Mouse (Mus musculus) limb, embryonic 13.5 days (tissue): Measurements from ENCODE around the gene Tinagl1. TPM values are rescaled to one million over a fixed set of nuclear protein-coding genes. Genes with fewer than 3 reads are reported as not detected.

Experiments used
- ATAC-seq: fragments of 200-750 bp; cut with Nextera tagmentation; 2 replicates; pipeline ENCODE4 v1.8.0; 2017; ENCODE audit warnings: low read depth, moderate number of reproducible peaks, moderate TSS enrichment; ENCODE audit not compliant: low FRiP score
- H3K27ac ChIP-seq: fragments of 300-500 bp; sonication (generic); 2 replicates; pipeline ENCODE4 v1.5.1; 2015; ENCODE audit warnings: inconsistent platforms, mild to moderate bottlenecking, moderate library complexity
- H3K27me3 ChIP-seq: fragments of 300-500 bp; sonication (generic); 2 replicates; pipeline ENCODE4 v1.6.1; 2015; ENCODE audit warnings: mild to moderate bottlenecking, inconsistent platforms
- H3K36me3 ChIP-seq: fragments of 300-500 bp; sonication (generic); 2 replicates; pipeline ENCODE4 v1.6.1; 2015; ENCODE audit warnings: inconsistent platforms, mild to moderate bottlenecking, moderate library complexity
- H3K4me1 ChIP-seq: fragments of 300-500 bp; sonication (generic); 2 replicates; pipeline ENCODE4 v1.6.1; 2015; ENCODE audit warnings: inconsistent platforms
- H3K4me2 ChIP-seq: fragments of 300-500 bp; sonication (generic); replicated peaks from 2 replicates; pipeline ENCODE4 v1.6.1; 2015; ENCODE audit warnings: inconsistent platforms, mild to moderate bottlenecking, moderate library complexity
- H3K4me3 ChIP-seq: fragments of 300-500 bp; sonication (generic); 2 replicates; pipeline ENCODE4 v1.5.1; 2015; ENCODE audit warnings: moderate library complexity, mild to moderate bottlenecking, inconsistent platforms
- H3K9ac ChIP-seq: fragments of 300-500 bp; sonication (generic); 2 replicates; pipeline ENCODE4 v1.6.1; 2015; ENCODE audit warnings: mild to moderate bottlenecking, inconsistent platforms
- H3K9me3 ChIP-seq: fragments of 300-500 bp; sonication (generic); 2 replicates; pipeline ENCODE4 v1.6.1; 2016; ENCODE audit warnings: inconsistent platforms
- WGBS: fragments of 180-500 bp; shearing (Covaris S2); methylation state at CpG from one replicate; pipeline ENCODE4 v1.1.7; 2015; 5-methylcytosine and 5-hydroxymethylcytosine counted together
- polyA plus RNA-seq: library from polyadenylated mRNA; unstranded; fragments of >200 nt; fragmentation: Nextera tagmentation; extraction: Ambion mirVana; gene quantifications from 2 replicates; pipeline ENCODE4 v1.2.1, GENCODE M21; 2015

Gene Tinagl1
- polyA plus RNA-seq, 1 experiment from 2014 or later = 14.0 TPM

DNA sequence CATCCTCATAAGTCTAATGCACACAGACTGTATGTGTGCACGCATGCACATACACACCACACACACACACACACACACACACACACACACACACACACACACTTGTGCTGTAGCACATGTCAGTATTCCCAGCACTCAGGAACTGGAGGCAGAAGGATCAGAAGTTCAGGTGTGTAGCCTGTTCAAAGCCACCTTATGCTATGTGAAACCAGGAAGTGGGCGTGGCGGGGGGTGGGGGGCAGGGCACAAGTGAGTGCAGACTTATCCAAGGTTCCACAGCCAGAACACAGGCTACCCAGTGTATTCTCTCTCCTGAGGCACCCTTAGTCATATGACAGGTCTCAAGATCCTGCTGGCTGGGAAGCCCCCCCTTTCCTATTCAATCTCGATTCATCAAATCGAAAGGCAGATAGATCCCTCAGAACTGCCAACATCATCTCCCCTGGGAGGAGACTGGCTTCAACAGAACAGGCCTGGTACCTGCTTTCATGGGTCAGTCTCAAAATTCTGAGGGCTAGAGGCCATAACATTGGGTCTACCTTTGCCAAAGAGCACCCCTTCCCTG is 1.3 kb upstream of the Tinagl1 start:
- WGBS = 76% methylated on average over 5 of the region's 5 CpGs
- no peak for ATAC-seq
- no peak overlapping the region for H3K4me3 ChIP-seq

GRCm38 (mm10) chr4:130174335-130175031 is 439 bp downstream of the Tinagl1 start:
- H3K27me3 ChIP-seq = peaks cover 29% of the 10 kb centered on the region
- peak; percentile 32; the same call in 1 of the 2 replicates for ATAC-seq
- peak overlapping the region; percentile 30 for H3K4me3 ChIP-seq
- H3K9me3 ChIP-seq = no peaks in the 10 kb centered on the region
- H3K4me2 ChIP-seq = peak overlapping the region; percentile 65
- no peak overlapping the region for H3K27ac ChIP-seq
- peaks cover 48% of the 10 kb centered on the region for H3K4me1 ChIP-seq
- 3% methylated on average over 25 of the region's 25 CpGs for WGBS
- H3K36me3 ChIP-seq = no peaks in the 10 kb centered on the region
- no peak overlapping the region for H3K9ac ChIP-seq

More for the DNA sequence above, 1.3 kb upstream of the Tinagl1 start:
- H3K36me3 ChIP-seq = no peaks in the 10 kb centered on the region
- peaks cover 29% of the 10 kb centered on the region for H3K27me3 ChIP-seq
- H3K4me2 ChIP-seq = no peak overlapping the region
- no peak overlapping the region for H3K27ac ChIP-seq
- peaks cover 47% of the 10 kb centered on the region for H3K4me1 ChIP-seq
- no peak overlapping the region for H3K9ac ChIP-seq
- no peaks in the 10 kb centered on the region for H3K9me3 ChIP-seq

- H3K4me2 ChIP-seq = peak overlapping the region; percentile 65
- no peaks in the 10 kb centered on the region for H3K36me3 ChIP-seq
- 40% methylated on average over 19 of the region's 19 CpGs for WGBS
- peaks cover 50% of the 10 kb centered on the region for H3K4me1 ChIP-seq
- no peak overlapping the region for H3K9ac ChIP-seq
- H3K27me3 ChIP-seq = peaks cover 29% of the 10 kb centered on the region
- no peak for ATAC-seq
- no peak overlapping the region for H3K27ac ChIP-seq
- H3K9me3 ChIP-seq = no peaks in the 10 kb centered on the region
- peak overlapping the region; percentile 30; the same call in 1 of the 2 replicates for H3K4me3 ChIP-seq
Observed at GRCm38 (mm10) chr4:130173911-130174311, 1.0 kb downstream of the Tinagl1 start.

- peak overlapping the region; percentile 65; the same call in 1 of the 2 replicates for H3K4me2 ChIP-seq
- no peak overlapping the region for H3K9ac ChIP-seq
- no peak for ATAC-seq
- H3K27ac ChIP-seq = no peak overlapping the region
- peaks cover 29% of the 10 kb centered on the region for H3K27me3 ChIP-seq
- H3K9me3 ChIP-seq = no peaks in the 10 kb centered on the region
- 66% methylated on average over 11 of the region's 11 CpGs for WGBS
- no peak overlapping the region; the same call in 1 of the 2 replicates for H3K4me3 ChIP-seq
- peaks cover 57% of the 10 kb centered on the region for H3K4me1 ChIP-seq
- no peaks in the 10 kb centered on the region for H3K36me3 ChIP-seq
Observed at GRCm38 (mm10) chr4:130173060-130173822, 1.7 kb downstream of the Tinagl1 start.

- ATAC-seq = peak; percentile 44; the same call in 1 of the 2 replicates
- H3K36me3 ChIP-seq = no peaks in the 10 kb centered on the region
- H3K4me1 ChIP-seq = peaks cover 65% of the 10 kb centered on the region
- H3K27ac ChIP-seq = 0 out of 2 replicates have a peak overlapping the region, but pooled peaks have one; percentile 28
- peak overlapping the region; percentile 32 for H3K4me2 ChIP-seq
- WGBS = 43% methylated on average over 11 of the region's 11 CpGs
- H3K9ac ChIP-seq = no peak overlapping the region
- peaks cover 34% of the 10 kb centered on the region for H3K27me3 ChIP-seq
- H3K4me3 ChIP-seq = no peak overlapping the region
- H3K9me3 ChIP-seq = no peaks in the 10 kb centered on the region
Observed at GRCm38 (mm10) chr4:130171951-130172765, 2.8 kb downstream of the Tinagl1 start.

DNA sequence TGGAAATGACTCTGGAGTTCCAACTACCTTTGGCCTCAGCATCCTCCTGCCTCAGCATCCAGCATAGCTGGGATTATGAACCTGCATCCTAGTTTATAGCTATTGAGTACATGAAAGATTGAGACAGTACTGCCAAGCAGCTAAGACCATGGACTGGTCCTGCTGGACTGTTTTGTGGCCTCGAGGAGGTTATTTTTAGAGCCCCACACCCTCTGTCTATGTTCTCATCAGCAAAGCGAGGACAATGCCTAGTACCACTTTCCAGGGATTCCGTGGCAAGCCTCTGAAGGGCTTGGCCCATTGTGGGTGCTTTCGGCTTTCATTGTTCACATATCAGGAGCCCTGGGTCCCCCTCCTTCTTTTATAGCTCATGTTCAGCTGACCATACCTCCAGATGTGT is 4.6 kb downstream of the Tinagl1 start:
- H3K4me2 ChIP-seq = no peak overlapping the region
- H3K36me3 ChIP-seq = no peaks in the 10 kb centered on the region
- 88% methylated on average over 4 of the region's 4 CpGs for WGBS
- H3K27me3 ChIP-seq = peaks cover 39% of the 10 kb centered on the region
- H3K27ac ChIP-seq = no peak overlapping the region
- ATAC-seq = no peak
- H3K9ac ChIP-seq = no peak overlapping the region
- no peaks in the 10 kb centered on the region for H3K9me3 ChIP-seq
- H3K4me3 ChIP-seq = no peak overlapping the region
- H3K4me1 ChIP-seq = peaks cover 66% of the 10 kb centered on the region

- peaks cover 30% of the 10 kb centered on the region for H3K27me3 ChIP-seq
- H3K4me1 ChIP-seq = peaks cover 57% of the 10 kb centered on the region
- H3K4me2 ChIP-seq = no peak overlapping the region
- no peak for ATAC-seq
- H3K4me3 ChIP-seq = no peak overlapping the region
- H3K9ac ChIP-seq = no peak overlapping the region
- no peaks in the 10 kb centered on the region for H3K9me3 ChIP-seq
- no peaks in the 10 kb centered on the region for H3K36me3 ChIP-seq
- H3K27ac ChIP-seq = no peak overlapping the region
- 81% methylated on average over 16 of the region's 16 CpGs for WGBS
Observed at GRCm38 (mm10) chr4:130169411-130169971, 5.4 kb downstream of the Tinagl1 start.

DNA sequence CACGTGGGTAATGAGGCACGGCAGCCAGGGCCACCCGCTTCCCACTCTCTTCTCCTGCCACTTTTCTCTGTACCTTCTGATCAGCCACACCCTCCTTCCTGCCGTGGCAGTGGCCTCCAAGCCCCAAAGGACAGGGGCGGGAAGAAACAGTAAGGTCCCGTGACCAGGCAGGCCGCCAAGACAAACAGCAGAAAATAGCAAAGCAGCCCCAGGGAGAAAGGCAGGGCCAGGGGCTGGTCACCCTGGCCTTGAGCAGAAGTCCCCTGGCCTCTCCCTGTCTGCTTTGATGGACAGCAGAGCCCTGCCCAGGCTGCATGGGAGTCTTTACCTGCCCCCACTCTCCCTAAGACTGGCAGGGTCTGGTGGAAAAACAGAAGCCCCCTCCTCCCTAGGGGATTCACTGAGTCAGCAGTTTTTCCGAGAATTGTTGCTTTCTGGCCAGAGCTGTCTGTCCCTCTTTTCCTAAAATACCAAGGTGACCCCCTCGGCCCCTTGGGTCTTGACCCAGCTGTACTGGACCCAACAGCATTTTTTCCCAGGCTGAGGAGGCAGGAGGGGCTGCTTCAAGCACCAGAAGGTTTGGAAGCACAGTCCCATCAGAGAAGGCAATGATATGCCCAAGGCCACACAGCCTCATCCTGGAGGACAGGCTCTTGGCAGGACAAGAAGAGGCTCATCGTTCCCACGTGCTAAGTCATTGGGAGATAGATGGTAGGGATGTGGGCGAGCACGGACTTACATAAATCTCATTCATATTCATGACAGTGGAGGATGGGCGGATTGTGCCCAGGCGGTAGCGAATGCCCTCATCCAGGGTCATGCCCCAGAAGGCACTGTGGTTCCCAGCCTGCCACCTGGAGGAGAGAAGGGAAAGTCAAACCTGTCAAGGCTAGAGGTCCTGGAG is 6.4 kb downstream of the Tinagl1 start:
- Histone ChIP-seq H3K27ac (no peak overlapping the region), H3K4me3 (no peak overlapping the region), H3K9me3 (no peaks in the 10 kb centered on the region), H3K36me3 (no peaks in the 10 kb centered on the region), H3K27me3 (peaks cover 25% of the 10 kb centered on the region), H3K9ac (0 out of 2 replicates have a peak overlapping the region, but pooled peaks have one; percentile 5), H3K4me1 (peaks cover 59% of the 10 kb centered on the region), H3K4me2 (peak overlapping the region; percentile 23)
- WGBS = 45% methylated on average over 16 of the region's 16 CpGs
- no peak for ATAC-seq

- Histone ChIP-seq H3K4me1 (peaks cover 66% of the 10 kb centered on the region), H3K36me3 (no peaks in the 10 kb centered on the region), H3K27me3 (peaks cover 27% of the 10 kb centered on the region; the same call in 1 of the 2 replicates), H3K9me3 (no peaks in the 10 kb centered on the region), H3K4me2 (peak overlapping the region; percentile 41), H3K4me3 (no peak overlapping the region), H3K27ac (no peak overlapping the region), H3K9ac (no peak overlapping the region)
- 57% methylated on average over 9 of the region's 9 CpGs for WGBS
- no peak for ATAC-seq
Observed at GRCm38 (mm10) chr4:130167814-130168213, 7.1 kb downstream of the Tinagl1 start.

DNA sequence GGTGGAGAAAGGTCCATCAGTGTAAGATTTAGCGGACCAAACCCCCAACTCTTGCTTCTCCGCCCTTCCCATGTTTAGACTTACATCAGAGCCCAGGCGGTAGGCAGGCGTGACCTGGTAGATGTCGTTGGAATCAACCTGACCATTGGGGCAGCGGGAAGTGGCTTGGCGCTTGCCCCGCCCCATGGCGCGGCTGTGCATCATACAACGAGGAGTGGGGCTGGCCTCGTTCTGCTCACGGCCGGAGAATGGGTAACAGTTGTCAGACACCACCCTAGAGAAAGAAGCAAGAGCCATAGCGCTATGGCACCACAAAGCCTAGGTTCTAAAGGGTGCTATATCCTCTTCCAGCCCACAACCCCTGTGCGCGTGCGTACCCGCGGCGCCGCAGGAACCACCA is 7.6 kb downstream of the Tinagl1 start:
- H3K9me3 ChIP-seq = no peaks in the 10 kb centered on the region
- no peak for ATAC-seq
- 50% methylated on average over 22 of the region's 22 CpGs for WGBS
- no peak overlapping the region for H3K27ac ChIP-seq
- peak overlapping the region; percentile 41 for H3K4me2 ChIP-seq
- H3K36me3 ChIP-seq = no peaks in the 10 kb centered on the region
- H3K9ac ChIP-seq = no peak overlapping the region
- H3K4me1 ChIP-seq = peaks cover 63% of the 10 kb centered on the region
- no peak overlapping the region for H3K4me3 ChIP-seq
- H3K27me3 ChIP-seq = peaks cover 31% of the 10 kb centered on the region
